Mouse (Mus musculus): ENCODE data around the gene Ly6g6f. TPM values are rescaled to one million over a fixed set of nuclear protein-coding genes. Genes with fewer than 3 reads are reported as not detected.

The Ly6g6f gene
- total and polyA plus RNA-seq, 3 experiments = 0.10 to 0.27 TPM; not detected in 1

DNA sequence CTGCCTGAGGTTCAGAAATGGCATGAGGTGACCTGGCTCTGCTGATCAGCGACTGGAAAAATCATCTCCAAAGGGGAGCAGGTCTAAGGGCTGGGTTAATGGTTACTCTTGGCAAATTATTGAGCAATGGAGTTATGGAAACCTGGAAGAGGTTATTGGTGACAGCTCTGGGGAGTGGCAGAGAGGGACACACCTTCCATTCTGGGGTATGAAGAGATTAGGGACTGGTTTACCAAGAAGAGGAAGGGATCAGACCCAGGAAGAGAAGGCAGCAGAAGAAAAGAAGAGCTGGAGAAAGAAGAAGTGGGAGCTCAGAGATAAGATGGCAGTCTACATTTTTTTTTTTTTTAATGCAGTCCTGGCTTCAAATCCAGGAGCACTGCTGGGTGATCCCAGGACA, 37.7 kb downstream of the Ly6g6f start:
- DNase-seq (ENCODE audit: low spot score) (no peak), ATAC-seq (ENCODE audit: extremely low read depth, insufficient number of reproducible peaks, low FRiP score, poor library complexity, severe bottlenecking) (no peak)
- Histone ChIP-seq H3K4me3 (ENCODE audit: low read depth, low read length) (peak overlapping the region; percentile 57; the same call in 1 of the 2 replicates), H3K9me3 (replicated peaks) (no peaks in the 10 kb centered on the region), H3K36me3 (replicated peaks) (peaks cover 24% of the 10 kb centered on the region), H3K27me3 (ENCODE audit: insufficient read depth, low read length) (no peaks in the 10 kb centered on the region), H3K4me1 (ENCODE audit: insufficient read depth, low read depth, low read length) (peaks cover 78% of the 10 kb centered on the region)
- TF ChIP-seq CTCF (IDR thresholded peaks at IDR 0.05; ENCODE audit: low read depth, low read length) (no peak), GATA2 (IDR thresholded peaks at IDR 0.05; ENCODE audit: borderline replicate concordance, low read depth, low read length) (no peak), TAL1 (conservative IDR thresholded peaks at IDR 0.05; ENCODE audit: low read depth, low read length) (no peak), POLR2AphosphoS5 (IDR thresholded peaks at IDR 0.05; ENCODE audit: insufficient replicate concordance, low read depth, low read length) (no peak), GATA1 (IDR thresholded peaks at IDR 0.05; ENCODE audit: borderline replicate concordance, low read length) (no peak)

DNA sequence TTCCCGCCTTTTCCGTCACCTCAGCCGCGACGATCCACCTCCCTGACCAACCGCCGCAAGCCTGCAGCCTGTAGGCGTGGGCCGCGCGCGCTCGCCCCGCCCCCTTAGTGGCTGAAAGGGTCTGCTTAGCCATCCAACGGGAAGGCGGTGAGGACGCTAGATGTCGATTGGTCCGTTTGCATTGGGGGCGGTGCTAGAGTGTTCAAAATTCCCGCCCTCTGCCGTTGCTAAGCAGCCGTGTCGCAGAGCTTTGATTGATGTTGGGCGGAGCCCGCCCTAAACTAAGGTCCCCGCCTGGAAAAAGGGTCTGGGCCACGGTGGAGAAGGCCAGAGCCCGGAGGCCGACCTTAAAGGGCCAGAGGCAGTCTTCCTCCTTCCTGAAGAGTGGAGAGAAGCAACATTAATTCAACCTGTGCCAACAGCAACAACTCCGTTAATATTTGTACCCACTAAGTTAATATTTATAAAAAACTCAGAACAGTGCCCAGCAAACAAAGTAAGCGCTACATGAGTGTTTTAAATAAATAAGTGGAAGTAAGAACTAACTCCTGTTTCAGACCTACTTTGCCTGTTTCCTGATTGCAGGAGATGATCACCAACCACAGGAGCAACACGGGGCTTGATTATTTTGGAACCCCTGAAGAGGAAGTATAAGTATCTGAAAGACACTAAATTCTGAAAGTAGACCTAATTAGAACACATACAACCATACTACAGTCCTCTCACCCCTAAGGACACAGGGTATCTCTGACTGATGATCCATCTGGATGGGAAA, 38.5 kb downstream of the Ly6g6f start, which contains the start of gene Msh5:
Msh5 (minus strand) TSS at position 65 of the 775 bp plus-strand sequence.
- peak; percentile 81 for DNase-seq (ENCODE audit: low spot score)
- peaks cover 77% of the 10 kb centered on the region for H3K4me1 ChIP-seq (ENCODE audit: insufficient read depth, low read depth, low read length)
- TF ChIP-seq POLR2AphosphoS5 (IDR thresholded peaks at IDR 0.05; ENCODE audit: insufficient replicate concordance, low read depth, low read length) (no peak), TAL1 (conservative IDR thresholded peaks at IDR 0.05; ENCODE audit: low read depth, low read length) (no peak), GATA2 (IDR thresholded peaks at IDR 0.05; ENCODE audit: borderline replicate concordance, low read depth, low read length) (no peak), CTCF (IDR thresholded peaks at IDR 0.05; ENCODE audit: low read depth, low read length) (no peak), GATA1 (IDR thresholded peaks at IDR 0.05; ENCODE audit: borderline replicate concordance, low read length) (no peak)

DNA sequence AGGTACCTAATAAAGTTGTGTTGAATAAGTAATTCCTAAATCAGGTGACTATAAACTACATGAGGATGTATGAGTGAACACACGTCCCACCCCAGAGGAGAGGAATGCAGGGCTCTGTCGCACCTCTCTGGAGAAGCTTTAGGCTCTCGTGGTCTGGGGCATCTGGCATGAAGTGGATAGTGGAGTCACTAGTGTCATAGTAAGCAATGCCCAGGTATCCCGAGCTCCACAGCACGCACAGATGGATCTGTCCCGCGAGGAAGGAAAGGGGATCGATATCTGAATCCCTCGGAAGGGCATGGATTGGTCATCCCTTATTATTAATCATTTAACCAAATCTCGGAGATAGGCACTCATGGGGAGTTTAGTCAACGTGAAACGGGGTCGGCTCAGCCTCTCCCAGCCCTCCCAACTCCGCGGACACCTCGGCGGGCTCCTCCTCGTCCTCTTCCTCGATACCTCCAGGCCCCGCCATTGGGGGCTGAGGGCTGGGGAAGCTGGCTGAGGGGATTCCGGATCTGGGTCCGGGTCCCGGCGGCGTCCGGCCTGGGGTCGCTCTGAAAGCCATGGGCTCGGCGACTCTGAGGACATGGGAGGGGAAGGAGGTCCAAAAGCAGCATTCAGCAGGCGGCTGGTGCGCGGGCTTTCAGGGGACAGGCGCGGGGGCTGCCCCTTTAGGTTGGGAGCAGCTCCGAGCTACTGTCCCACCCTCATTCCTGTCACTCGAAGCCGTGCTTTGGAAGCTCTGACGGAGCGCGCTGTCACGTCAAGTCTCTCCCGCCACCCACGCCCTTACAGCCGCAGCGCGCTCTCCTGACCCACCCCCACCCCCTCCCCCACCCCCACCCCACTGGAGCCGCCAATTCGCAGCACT, 39.4 kb downstream of the Ly6g6f start:
- TF ChIP-seq POLR2AphosphoS5 (IDR thresholded peaks at IDR 0.05; ENCODE audit: insufficient replicate concordance, low read depth, low read length) = no peak
- TF ChIP-seq GATA2 (IDR thresholded peaks at IDR 0.05; ENCODE audit: borderline replicate concordance, low read depth, low read length) = no peak
- TF ChIP-seq GATA1 (IDR thresholded peaks at IDR 0.05; ENCODE audit: borderline replicate concordance, low read length) = no peak
- no peak for TF ChIP-seq TAL1 (conservative IDR thresholded peaks at IDR 0.05; ENCODE audit: low read depth, low read length)
- no peak for TF ChIP-seq CTCF (IDR thresholded peaks at IDR 0.05; ENCODE audit: low read depth, low read length)
- H3K27me3 ChIP-seq (ENCODE audit: insufficient read depth, low read length) = no peaks in the 10 kb centered on the region
- no peaks in the 10 kb centered on the region for H3K9me3 ChIP-seq (replicated peaks)
- H3K4me3 ChIP-seq (ENCODE audit: low read depth, low read length) = peak overlapping the region; percentile 75
- DNase-seq (ENCODE audit: low spot score) (no peak), ATAC-seq (ENCODE audit: extremely low read depth, insufficient number of reproducible peaks, low FRiP score, poor library complexity, severe bottlenecking) (no peak)
- peaks cover 11% of the 10 kb centered on the region for H3K36me3 ChIP-seq (replicated peaks)
- H3K4me1 ChIP-seq (ENCODE audit: insufficient read depth, low read depth, low read length) = peaks cover 81% of the 10 kb centered on the region

More for the DNA sequence above, 38.5 kb downstream of the Ly6g6f start, which contains the start of gene Msh5:
- Histone ChIP-seq H3K27me3 (ENCODE audit: insufficient read depth, low read length) (no peaks in the 10 kb centered on the region), H3K4me3 (ENCODE audit: low read depth, low read length) (peak within 1 kb of the TSS; percentile 75), H3K9me3 (replicated peaks) (no peaks in the 10 kb centered on the region), H3K36me3 (replicated peaks) (peaks cover 17% of the 10 kb centered on the region)
- peak; percentile 64 for ATAC-seq (ENCODE audit: extremely low read depth, insufficient number of reproducible peaks, low FRiP score, poor library complexity, severe bottlenecking)

GRCm38 (mm10) chr17:35044904-35045806, 40.3 kb downstream of the Ly6g6f start:
- peaks cover 81% of the 10 kb centered on the region for H3K4me1 ChIP-seq (ENCODE audit: insufficient read depth, low read depth, low read length)

DNA sequence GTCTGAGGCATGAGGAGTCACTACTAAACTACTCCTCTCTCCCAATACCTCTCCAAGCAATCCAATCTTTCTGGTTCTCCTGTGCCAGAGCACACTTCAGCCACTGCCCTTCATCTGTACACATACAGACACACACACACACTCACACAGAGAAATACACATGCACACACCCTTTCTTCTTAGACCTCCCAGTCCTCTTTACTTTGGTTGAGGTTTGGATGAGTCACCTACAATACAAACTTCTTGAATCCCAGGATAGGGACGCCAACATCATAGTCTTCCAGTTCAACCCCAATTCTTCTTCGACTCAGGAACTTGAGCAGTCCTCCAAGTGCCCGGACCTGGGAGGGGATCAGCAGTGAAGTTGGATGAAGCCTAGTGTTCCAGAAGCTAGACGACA, 41.6 kb downstream of the Ly6g6f start:
- ATAC-seq (ENCODE audit: extremely low read depth, insufficient number of reproducible peaks, low FRiP score, poor library complexity, severe bottlenecking) (no peak), DNase-seq (ENCODE audit: low spot score) (no peak)
- H3K4me1 ChIP-seq (ENCODE audit: insufficient read depth, low read depth, low read length) = peaks cover 70% of the 10 kb centered on the region
- TF ChIP-seq POLR2AphosphoS5 (IDR thresholded peaks at IDR 0.05; ENCODE audit: insufficient replicate concordance, low read depth, low read length) (no peak), TAL1 (conservative IDR thresholded peaks at IDR 0.05; ENCODE audit: low read depth, low read length) (no peak), CTCF (IDR thresholded peaks at IDR 0.05; ENCODE audit: low read depth, low read length) (no peak), GATA2 (IDR thresholded peaks at IDR 0.05; ENCODE audit: borderline replicate concordance, low read depth, low read length) (no peak), GATA1 (IDR thresholded peaks at IDR 0.05; ENCODE audit: borderline replicate concordance, low read length) (no peak)
- H3K27me3 ChIP-seq (ENCODE audit: insufficient read depth, low read length) = no peaks in the 10 kb centered on the region
- peak overlapping the region; percentile 18; the same call in 1 of the 2 replicates for H3K4me3 ChIP-seq (ENCODE audit: low read depth, low read length)
- H3K9me3 ChIP-seq (replicated peaks) = no peaks in the 10 kb centered on the region
- peaks cover 15% of the 10 kb centered on the region for H3K36me3 ChIP-seq (replicated peaks)

More at GRCm38 (mm10) chr17:35044904-35045806, 40.3 kb downstream of the Ly6g6f start:
- Histone ChIP-seq H3K9me3 (replicated peaks) (no peaks in the 10 kb centered on the region), H3K27me3 (ENCODE audit: insufficient read depth, low read length) (no peaks in the 10 kb centered on the region), H3K4me3 (ENCODE audit: low read depth, low read length) (peak overlapping the region; percentile 75), H3K36me3 (replicated peaks) (peaks cover 11% of the 10 kb centered on the region)
- DNase-seq (ENCODE audit: low spot score) (no peak), ATAC-seq (ENCODE audit: extremely low read depth, insufficient number of reproducible peaks, low FRiP score, poor library complexity, severe bottlenecking) (peak; percentile 4; the same call in 1 of the 2 replicates)
- TF ChIP-seq TAL1 (conservative IDR thresholded peaks at IDR 0.05; ENCODE audit: low read depth, low read length) (0 out of 2 replicates have a peak, but pooled peaks have one; percentile 23), GATA2 (IDR thresholded peaks at IDR 0.05; ENCODE audit: borderline replicate concordance, low read depth, low read length) (no peak)

Measured in G1E (cell line).